Mouse (Mus musculus) cortical plate, adult 2 months (tissue): ENCODE data around the gene Clstn2. TPM values are rescaled to one million over a fixed set of nuclear protein-coding genes. Genes with fewer than 3 reads are reported as not detected.

ENCODE experiments used
- H3K27ac ChIP-seq: fragments of 200-500 bp; 2 replicates; pipeline ENCODE4 v1.5.1; 2012; ENCODE audit warnings: low read length, control low read depth, inconsistent platforms; ENCODE audit not compliant: insufficient read depth
- H3K4me1 ChIP-seq: fragments of 200-500 bp; 2 replicates; pipeline ENCODE4 v1.6.1; 2011; ENCODE audit warnings: low read length; ENCODE audit not compliant: control insufficient read depth, insufficient read depth
- H3K4me3 ChIP-seq: fragments of 200-500 bp; 2 replicates; pipeline ENCODE4 v1.5.1; 2011; ENCODE audit warnings: mild to moderate bottlenecking, low read length, control low read depth; ENCODE audit not compliant: insufficient read depth
- CTCF ChIP-seq: fragments of 200-500 bp; IDR thresholded peaks from 2 replicates; pipeline ENCODE4 v1.5.1; 2011; ENCODE audit warnings: mild to moderate bottlenecking, control low read depth, low read length; ENCODE audit not compliant: insufficient read depth; ENCODE audit errors: extremely low read depth
- POLR2A ChIP-seq: fragments of 200-500 bp; IDR thresholded peaks from 2 replicates; pipeline ENCODE4 v1.6.1; 2011; ENCODE audit warnings: mild to moderate bottlenecking, low read length, control low read depth; ENCODE audit not compliant: insufficient read depth; ENCODE audit errors: extremely low read depth
- polyA plus RNA-seq: library from polyadenylated mRNA; depleted of rRNA; stranded (reverse); fragments of >200 nt; gene quantifications from 2 replicates; pipeline ENCODE4 v1.2.3, GENCODE M21; 2012

Clstn2 gene
- polyA plus RNA-seq, 1 experiment = 50.8 TPM

- no peak overlapping the region for H3K4me3 ChIP-seq
- H3K4me1 ChIP-seq = 0 out of 2 replicates have a peak, but pooled peaks cover 3% of the 10 kb centered on the region
- TF ChIP-seq CTCF (no peak), POLR2A (no peak)
- no peak overlapping the region for H3K27ac ChIP-seq
Observed at GRCm38 (mm10) chr9:97638683-97639354, 394.2 kb downstream of the Clstn2 start.

DNA sequence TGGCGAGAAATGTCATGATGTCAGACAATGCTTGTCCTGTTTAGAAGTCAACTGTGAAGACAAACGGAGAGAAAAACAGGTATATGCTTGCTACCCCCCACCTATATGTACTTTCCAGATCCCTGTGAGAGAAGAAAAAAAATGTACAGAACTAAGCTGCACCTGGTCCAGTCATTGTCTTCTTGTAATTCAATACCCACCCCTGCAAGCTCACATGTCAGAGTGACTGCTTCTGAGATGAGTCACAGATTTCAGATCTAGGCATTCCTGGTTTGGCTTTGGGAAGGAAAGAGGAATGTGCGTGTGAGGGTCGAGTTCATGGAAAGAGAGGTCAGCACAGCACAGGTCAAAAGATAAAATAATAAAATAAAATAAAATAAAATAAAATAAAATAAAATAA is 397.6 kb downstream of the Clstn2 start:
- no peak overlapping the region for H3K27ac ChIP-seq
- H3K4me3 ChIP-seq = no peak overlapping the region

DNA sequence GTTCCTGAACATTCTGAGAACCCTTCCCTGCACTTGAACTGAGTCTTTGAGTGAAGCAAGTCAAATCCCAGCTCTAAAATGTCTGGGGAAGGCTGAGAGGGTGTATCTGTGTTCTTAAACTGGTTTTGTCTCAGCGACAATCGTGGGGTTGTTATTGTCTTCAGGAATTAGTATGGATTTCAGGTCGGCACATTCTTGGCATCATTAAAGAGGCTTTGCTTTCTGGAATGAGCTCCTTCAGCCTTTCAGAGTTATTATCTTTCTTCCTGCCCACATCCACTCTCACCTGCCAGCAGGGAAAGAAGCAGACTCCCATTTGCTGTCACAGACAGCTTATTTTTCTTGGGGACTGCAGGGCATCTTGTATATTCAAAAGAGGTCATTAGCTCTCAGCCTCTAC is 398.1 kb downstream of the Clstn2 start:
- Histone ChIP-seq H3K4me1 (0 out of 2 replicates have a peak, but pooled peaks cover 3% of the 10 kb centered on the region), H3K27ac (no peak overlapping the region), H3K4me3 (no peak overlapping the region)
- TF ChIP-seq CTCF = no peak

More for the DNA sequence above, 397.6 kb downstream of the Clstn2 start:
- H3K4me1 ChIP-seq = 0 out of 2 replicates have a peak, but pooled peaks cover 3% of the 10 kb centered on the region
- TF ChIP-seq CTCF (no peak), POLR2A (no peak)

DNA sequence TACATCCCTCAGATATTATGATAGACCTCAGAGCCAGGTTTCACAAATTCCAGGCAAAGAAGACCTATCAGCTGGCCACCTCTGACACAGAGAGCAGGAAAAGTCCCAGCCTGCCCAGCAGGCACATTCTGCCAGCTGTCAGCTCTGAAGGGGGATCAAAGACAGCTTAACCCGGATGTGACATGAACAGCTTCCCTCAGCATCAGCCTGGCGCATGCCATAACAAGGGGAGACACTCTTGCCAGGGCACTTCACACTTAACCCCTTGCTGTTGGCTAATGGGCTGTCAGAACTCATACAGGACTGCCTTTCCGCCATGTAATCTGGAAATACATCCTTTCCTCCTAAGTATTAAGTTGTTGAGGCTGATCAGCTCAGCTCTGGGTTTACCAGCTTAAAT is 403.8 kb downstream of the Clstn2 start:
- no peak overlapping the region for H3K4me3 ChIP-seq
- TF ChIP-seq CTCF = no peak
- no peak for TF ChIP-seq POLR2A

GRCm38 (mm10) chr9:97628361-97628908 is 404.5 kb downstream of the Clstn2 start:
- H3K27ac ChIP-seq = no peak overlapping the region
- peaks cover 2% of the 10 kb centered on the region; the same call in 1 of the 2 replicates for H3K4me1 ChIP-seq
- H3K4me3 ChIP-seq = no peak overlapping the region
- no peak for TF ChIP-seq POLR2A
- TF ChIP-seq CTCF = no peak

More for the DNA sequence above, 403.8 kb downstream of the Clstn2 start:
- no peak overlapping the region for H3K27ac ChIP-seq
- H3K4me1 ChIP-seq = peaks cover 2% of the 10 kb centered on the region; the same call in 1 of the 2 replicates

DNA sequence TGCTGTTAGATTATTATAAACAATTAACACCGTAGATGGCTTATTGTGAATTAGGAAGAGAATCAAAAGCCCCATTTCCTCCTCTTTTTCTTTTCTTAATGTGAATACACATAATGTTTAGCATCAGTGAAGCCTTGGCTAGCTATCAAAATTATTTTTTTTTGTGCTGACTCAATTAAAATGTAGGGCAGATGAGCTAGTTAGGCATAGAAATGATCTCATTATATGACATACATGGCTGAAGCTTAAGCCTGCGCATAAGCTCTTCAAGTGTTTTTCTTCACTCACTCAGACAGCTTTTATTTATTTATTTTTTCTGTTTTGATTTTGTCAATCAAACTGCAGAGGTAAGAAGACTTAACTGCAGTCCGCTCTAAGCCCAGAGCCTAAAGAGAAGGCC is 405.1 kb downstream of the Clstn2 start:
- Histone ChIP-seq H3K27ac (no peak overlapping the region), H3K4me3 (no peak overlapping the region), H3K4me1 (peaks cover 2% of the 10 kb centered on the region; the same call in 1 of the 2 replicates)
- no peak for TF ChIP-seq POLR2A
- TF ChIP-seq CTCF = no peak

DNA sequence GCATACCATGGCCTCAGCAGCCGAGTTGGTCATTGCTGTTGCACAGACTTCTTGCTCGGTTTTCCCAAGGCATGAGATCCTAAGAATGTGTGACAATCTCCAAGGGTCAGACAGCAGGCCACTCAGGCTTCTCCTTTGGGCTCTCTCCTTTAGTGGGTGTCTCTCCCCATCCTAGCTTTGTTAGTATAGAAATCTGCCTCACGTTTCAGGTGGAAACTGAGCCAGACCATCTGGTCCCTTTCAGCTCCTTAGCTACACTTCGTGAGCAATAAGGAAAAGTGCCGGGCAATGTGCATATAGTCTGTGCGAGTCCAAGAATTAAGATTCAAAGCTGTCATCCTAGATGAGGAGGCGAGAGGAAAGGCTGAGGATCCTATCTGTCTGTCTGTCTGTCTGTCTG is 422.4 kb downstream of the Clstn2 start:
- H3K4me3 ChIP-seq = no peak overlapping the region
- H3K27ac ChIP-seq = no peak overlapping the region
- no peak for TF ChIP-seq CTCF
- no peak for TF ChIP-seq POLR2A
- H3K4me1 ChIP-seq = peaks cover 7% of the 10 kb centered on the region

DNA sequence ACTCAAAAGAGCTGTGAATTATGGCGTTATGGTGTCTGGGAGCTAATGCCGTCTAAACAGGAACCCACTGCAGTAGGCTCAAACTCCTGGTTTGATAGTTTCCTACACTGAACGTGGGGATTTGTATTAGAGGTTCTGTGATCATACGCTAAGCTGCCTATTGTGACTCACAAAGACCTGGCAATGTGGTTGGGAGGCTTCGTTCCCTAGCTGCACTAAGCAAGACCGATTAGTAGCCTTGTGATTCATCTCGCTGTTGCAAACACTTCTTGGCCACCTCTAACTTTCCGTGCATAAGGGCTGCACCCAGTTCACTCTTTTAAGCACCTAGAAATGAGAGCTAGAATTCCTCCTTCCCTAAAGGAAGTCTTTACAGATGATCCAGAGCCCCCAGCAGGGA is 429.3 kb downstream of the Clstn2 start:
- TF ChIP-seq CTCF (no peak), POLR2A (no peak)
- Histone ChIP-seq H3K4me1 (peaks cover 9% of the 10 kb centered on the region), H3K4me3 (no peak overlapping the region), H3K27ac (no peak overlapping the region)

GRCm38 (mm10) chr9:97602476-97602875 is 430.5 kb downstream of the Clstn2 start:
- H3K27ac ChIP-seq = no peak overlapping the region
- no peak overlapping the region for H3K4me3 ChIP-seq
- TF ChIP-seq POLR2A (no peak), CTCF (no peak)
- H3K4me1 ChIP-seq = peaks cover 6% of the 10 kb centered on the region; the same call in 1 of the 2 replicates

DNA sequence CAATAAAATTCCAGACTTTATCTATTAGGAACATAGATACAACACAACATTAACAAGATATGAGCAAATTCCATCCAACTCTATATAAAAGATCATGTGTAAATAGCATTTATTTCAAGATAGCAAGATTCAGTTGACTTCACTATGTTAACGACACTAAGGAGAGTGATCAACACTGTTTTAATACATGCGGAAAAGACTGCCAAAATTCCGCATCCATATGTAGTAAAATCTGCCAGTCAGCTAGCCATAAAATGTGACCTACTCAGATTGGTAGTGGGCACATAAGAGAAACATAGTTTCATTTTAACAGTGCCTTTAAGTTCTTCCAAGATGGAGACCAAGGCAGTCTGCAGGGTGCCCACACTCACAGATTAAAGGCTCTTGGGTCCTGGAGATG is 434.0 kb downstream of the Clstn2 start:
- H3K27ac ChIP-seq = no peak overlapping the region
- TF ChIP-seq POLR2A (no peak), CTCF (no peak)

More for the DNA sequence above, 434.0 kb downstream of the Clstn2 start:
- Histone ChIP-seq H3K4me3 (no peak overlapping the region), H3K4me1 (peaks cover 5% of the 10 kb centered on the region; the same call in 1 of the 2 replicates)
